Mouse (Mus musculus) midbrain, postnatal 0 days (tissue): ENCODE measurements at regions not wholly inside any gene's neighbourhood (a gene's known extent, or its start where the extent isn't known, plus 50 kb on each side); places are given as distances from the start of the nearest gene placed in this dataset.
A peak's percentile ranks its signal among the peaks of the same experiment; 100 is the strongest.

Experiments used
- ATAC-seq: fragments of 200-750 bp; cut with Nextera tagmentation; 2 replicates; pipeline ENCODE4 v1.8.0; 2017; ENCODE audit warnings: moderate number of reproducible peaks, mild to moderate bottlenecking, moderate TSS enrichment, moderate library complexity; ENCODE audit not compliant: low FRiP score
- DNase-seq: peaks from one replicate; pipeline ENCODE4 v3.0.0-alpha.2; 2015; ENCODE audit warnings: low spot score
- H3K27ac ChIP-seq: fragments of 300-500 bp; sonication (generic); 2 replicates; pipeline ENCODE4 v1.5.1; 2014; ENCODE audit warnings: low read depth, mild to moderate bottlenecking, low read length, mixed read lengths
- H3K27me3 ChIP-seq: fragments of 300-500 bp; sonication (generic); 2 replicates; pipeline ENCODE4 v1.6.1; 2014; ENCODE audit warnings: low read length, control low read depth, mixed read lengths; ENCODE audit not compliant: insufficient read depth
- H3K36me3 ChIP-seq: fragments of 300-500 bp; sonication (generic); 2 replicates; pipeline ENCODE4 v1.6.1; 2014; ENCODE audit warnings: low read length, control low read depth, mixed read lengths; ENCODE audit not compliant: insufficient read depth
- H3K4me1 ChIP-seq: fragments of 300-500 bp; sonication (generic); 2 replicates; pipeline ENCODE4 v1.6.1; 2014; ENCODE audit warnings: mild to moderate bottlenecking, control low read depth, antibody characterized with exemption, low read length, mixed read lengths; ENCODE audit not compliant: insufficient read depth
- H3K4me2 ChIP-seq: fragments of 300-500 bp; sonication (generic); 2 replicates; pipeline ENCODE4 v1.6.1; 2014; ENCODE audit warnings: low read depth, mild to moderate bottlenecking, low read length, mixed read lengths; ENCODE audit not compliant: poor library complexity, severe bottlenecking
- H3K4me3 ChIP-seq: fragments of 300-500 bp; sonication (generic); 2 replicates; pipeline ENCODE4 v1.5.1; 2014; ENCODE audit warnings: low read depth, mild to moderate bottlenecking, low read length, moderate library complexity
- H3K9ac ChIP-seq: fragments of 300-500 bp; sonication (generic); replicated peaks from 2 replicates; pipeline ENCODE4 v1.6.1; 2014; ENCODE audit warnings: mild to moderate bottlenecking, low read length, moderate library complexity, mixed read lengths; ENCODE audit not compliant: poor library complexity, severe bottlenecking
- H3K9me3 ChIP-seq: fragments of 300-500 bp; sonication (generic); 2 replicates; pipeline ENCODE4 v1.6.1; 2016; ENCODE audit warnings: low read length, control low read depth
- CTCF ChIP-seq: IDR thresholded peaks from 2 replicates; pipeline ENCODE4 v1.5.1; 2016; ENCODE audit warnings: antibody characterized with exemption, mild to moderate bottlenecking
- WGBS: fragments of 180-500 bp; shearing (Covaris S2); extraction: QIAGEN DNeasy Blood & Tissue Kit; methylation state at CpG from one replicate; pipeline ENCODE4 v1.1.7; 2014; 5-methylcytosine and 5-hydroxymethylcytosine counted together

- 69% methylated on average over 5 of the region's 5 CpGs for WGBS
- no peaks in the 10 kb centered on the region for H3K9me3 ChIP-seq
- H3K4me2 ChIP-seq, result no peak overlapping the region
- no peak overlapping the region for H3K27ac ChIP-seq
- no peaks in the 10 kb centered on the region for H3K27me3 ChIP-seq
- H3K4me3 ChIP-seq, result no peak overlapping the region
- ATAC-seq (no peak), DNase-seq (no peak)
- no peak overlapping the region for H3K9ac ChIP-seq
- TF ChIP-seq CTCF, result no peak
- no peaks in the 10 kb centered on the region for H3K36me3 ChIP-seq
- no peaks in the 10 kb centered on the region for H3K4me1 ChIP-seq
Observed at GRCm38 (mm10) chr3:52763660-52764059, 253.4 kb downstream of the Cog6 start.

DNA sequence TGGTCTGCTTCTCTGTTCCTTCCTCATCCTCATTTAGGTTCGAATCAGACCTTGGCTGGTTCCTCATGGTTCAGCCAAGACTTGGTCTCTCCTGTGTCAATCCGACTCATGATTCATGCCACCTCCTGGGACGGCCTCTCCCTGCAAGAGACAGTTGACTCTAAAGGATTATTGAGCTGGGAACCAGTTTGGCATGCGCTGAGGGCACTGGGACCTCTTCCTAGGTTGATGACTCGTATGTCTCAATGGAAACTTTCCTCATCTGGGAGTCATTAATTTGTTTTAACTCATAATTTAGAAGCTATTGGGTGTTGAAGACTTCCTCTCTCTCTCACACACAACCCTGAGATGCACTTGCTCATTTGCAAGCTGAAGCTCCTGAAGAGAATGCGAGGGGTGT lies 254.5 kb downstream of the Cog6 start:
- no peak for DNase-seq
- Histone ChIP-seq H3K36me3 (no peaks in the 10 kb centered on the region), H3K27ac (no peak overlapping the region), H3K4me3 (no peak overlapping the region), H3K4me1 (no peaks in the 10 kb centered on the region), H3K9ac (no peak overlapping the region), H3K4me2 (no peak overlapping the region), H3K9me3 (no peaks in the 10 kb centered on the region), H3K27me3 (no peaks in the 10 kb centered on the region)
- no peak for TF ChIP-seq CTCF
- ATAC-seq, result no peak
- 90% methylated on average over 6 of the region's 6 CpGs for WGBS

GRCm38 (mm10) chr3:52759846-52760245 lies 257.2 kb downstream of the Cog6 start:
- ATAC-seq, result no peak

DNA sequence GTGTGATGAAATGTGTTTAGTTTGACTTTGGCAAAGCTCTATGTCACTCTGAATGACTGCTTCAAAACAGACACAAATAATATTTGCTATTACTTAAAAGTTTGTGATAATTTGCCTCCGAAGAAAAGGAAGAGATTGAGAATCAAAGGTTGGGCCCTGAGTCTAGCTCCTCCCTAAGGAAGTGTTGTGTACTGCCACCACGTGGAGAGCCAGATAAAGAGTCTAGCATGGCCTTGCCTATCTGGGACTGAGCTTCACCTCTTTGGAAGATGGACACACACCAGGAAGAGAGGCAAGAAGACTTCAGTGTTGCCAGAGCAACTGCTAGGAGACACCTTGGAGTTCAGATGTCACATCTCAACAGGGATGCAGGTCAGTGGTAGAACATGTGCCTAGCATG lies 258.5 kb downstream of the Cog6 start:
- H3K4me3 ChIP-seq, result no peak overlapping the region
- WGBS, result 40% methylated on average over 2 of the region's 2 CpGs
- peak; percentile 64 for TF ChIP-seq CTCF
- H3K9me3 ChIP-seq, result no peaks in the 10 kb centered on the region
- no peaks in the 10 kb centered on the region for H3K4me1 ChIP-seq
- peak; percentile 37 for DNase-seq
- H3K27me3 ChIP-seq, result peaks cover 4% of the 10 kb centered on the region; the same call in 1 of the 2 replicates
- no peak for ATAC-seq
- no peak overlapping the region for H3K27ac ChIP-seq
- no peak overlapping the region for H3K9ac ChIP-seq
- no peaks in the 10 kb centered on the region for H3K36me3 ChIP-seq
- H3K4me2 ChIP-seq, result no peak overlapping the region

More at GRCm38 (mm10) chr3:52759846-52760245, 257.2 kb downstream of the Cog6 start:
- WGBS, result 93% methylated on average over 11 of the region's 11 CpGs
- no peak overlapping the region for H3K9ac ChIP-seq
- H3K27ac ChIP-seq, result no peak overlapping the region
- no peaks in the 10 kb centered on the region for H3K36me3 ChIP-seq
- no peaks in the 10 kb centered on the region for H3K4me1 ChIP-seq
- H3K4me2 ChIP-seq, result no peak overlapping the region
- H3K9me3 ChIP-seq, result no peaks in the 10 kb centered on the region
- H3K27me3 ChIP-seq, result peaks cover 4% of the 10 kb centered on the region; the same call in 1 of the 2 replicates
- no peak for DNase-seq
- no peak for TF ChIP-seq CTCF
- no peak overlapping the region for H3K4me3 ChIP-seq

- Histone ChIP-seq H3K9ac (no peak overlapping the region), H3K4me1 (no peaks in the 10 kb centered on the region), H3K9me3 (no peaks in the 10 kb centered on the region), H3K4me3 (no peak overlapping the region), H3K27me3 (peaks cover 4% of the 10 kb centered on the region; the same call in 1 of the 2 replicates), H3K27ac (no peak overlapping the region), H3K36me3 (no peaks in the 10 kb centered on the region), H3K4me2 (no peak overlapping the region)
- 94% methylated on average over 5 of the region's 5 CpGs for WGBS
- TF ChIP-seq CTCF, result no peak
- ATAC-seq (no peak), DNase-seq (no peak)
Observed at GRCm38 (mm10) chr3:52756816-52757215, 260.2 kb downstream of the Cog6 start.

- H3K4me1 ChIP-seq, result no peaks in the 10 kb centered on the region
- H3K9me3 ChIP-seq, result no peaks in the 10 kb centered on the region
- DNase-seq (no peak), ATAC-seq (no peak)
- no peak for TF ChIP-seq CTCF
- H3K4me3 ChIP-seq, result no peak overlapping the region
- no peak overlapping the region for H3K4me2 ChIP-seq
- peaks cover 4% of the 10 kb centered on the region; the same call in 1 of the 2 replicates for H3K27me3 ChIP-seq
- H3K27ac ChIP-seq, result no peak overlapping the region
- H3K36me3 ChIP-seq, result no peaks in the 10 kb centered on the region
- H3K9ac ChIP-seq, result no peak overlapping the region
- WGBS, result 89% methylated on average over 5 of the region's 5 CpGs
Observed at GRCm38 (mm10) chr3:52756006-52756405, 261.0 kb downstream of the Cog6 start.
